Mouse (Mus musculus): ENCODE results near the gene Myd88.

- TF ChIP-seq CTCF (IDR thresholded peaks at IDR 0.05; ENCODE audit: borderline replicate concordance, insufficient read depth, low read depth, low read length) = no peak
- no peak for TF ChIP-seq POLR2A (IDR thresholded peaks at IDR 0.05; ENCODE audit: borderline replicate concordance, insufficient read depth, low read length)
Observed at GRCm38 (mm10) chr9:119382603-119383002, 41.4 kb upstream of the Myd88 start.
